Mouse (Mus musculus): ENCODE results near the gene Chd3.
"Not testable (repeated sequence)": the region's sequence is repeated elsewhere in the genome, so short reads cannot be mapped to it uniquely, and the experiment has no call there.

The Chd3 gene

DNA sequence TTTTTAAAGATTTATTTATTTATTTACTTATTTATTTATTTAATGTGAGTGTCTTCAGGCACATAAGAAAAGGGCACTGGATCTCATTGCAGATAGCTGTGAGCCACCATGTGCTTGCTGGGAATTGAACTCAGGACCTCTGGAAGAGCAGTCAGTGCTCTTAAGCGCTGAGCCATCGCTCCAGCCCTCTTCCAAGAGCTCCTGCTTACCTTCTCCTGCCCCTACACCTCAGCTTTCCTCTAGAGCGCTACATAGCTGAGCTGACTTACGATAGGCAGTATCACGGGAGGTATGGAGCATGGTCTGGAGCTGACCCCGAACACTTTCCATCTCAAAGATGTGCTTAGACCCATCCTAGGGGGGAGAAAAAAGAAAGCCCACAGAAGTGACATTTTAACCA, 47.6 kb downstream of the Chd3 start:
- no peak for DNase-seq

DNA sequence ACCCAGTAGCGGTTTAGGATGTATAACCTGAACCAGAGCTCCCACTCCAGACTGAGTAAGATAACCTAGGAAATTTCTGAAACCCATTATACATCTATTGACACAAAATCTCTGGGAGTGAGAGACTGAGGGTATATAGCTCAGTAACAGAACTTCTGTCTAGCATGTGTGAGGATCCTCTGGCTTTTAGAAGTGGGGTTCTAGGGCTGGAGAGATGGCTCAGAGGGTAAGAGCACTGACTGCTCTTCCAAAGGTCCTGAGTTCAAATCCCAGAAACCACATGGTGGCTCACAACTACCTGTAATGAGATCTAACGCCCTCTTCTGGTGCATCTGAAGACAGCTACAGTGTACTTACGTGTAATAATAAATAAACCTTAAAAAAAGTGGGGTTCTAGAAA, 51.2 kb downstream of the Chd3 start:
- DNase-seq: not testable (repeated sequence)

DNA sequence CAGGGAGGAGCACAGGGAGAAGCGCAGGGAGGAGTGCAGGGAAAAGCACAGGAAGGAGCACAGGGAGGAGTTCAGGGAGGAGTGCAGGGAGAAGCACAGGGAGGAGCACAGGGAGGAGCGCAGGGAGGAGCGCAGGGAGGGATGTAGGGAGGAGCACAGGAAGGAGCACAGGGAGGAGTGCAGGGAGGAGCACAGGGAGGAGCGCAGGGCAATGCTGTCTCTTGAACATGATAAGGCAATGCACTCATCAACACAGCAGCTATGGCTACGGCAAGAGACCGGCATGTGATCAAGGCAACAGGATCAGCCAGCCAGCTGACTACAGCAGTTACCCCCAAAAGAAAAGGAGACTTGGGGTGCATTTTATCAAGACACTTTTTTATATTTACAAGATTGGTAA, 52.8 kb downstream of the Chd3 start:
- no peak for DNase-seq

DNA sequence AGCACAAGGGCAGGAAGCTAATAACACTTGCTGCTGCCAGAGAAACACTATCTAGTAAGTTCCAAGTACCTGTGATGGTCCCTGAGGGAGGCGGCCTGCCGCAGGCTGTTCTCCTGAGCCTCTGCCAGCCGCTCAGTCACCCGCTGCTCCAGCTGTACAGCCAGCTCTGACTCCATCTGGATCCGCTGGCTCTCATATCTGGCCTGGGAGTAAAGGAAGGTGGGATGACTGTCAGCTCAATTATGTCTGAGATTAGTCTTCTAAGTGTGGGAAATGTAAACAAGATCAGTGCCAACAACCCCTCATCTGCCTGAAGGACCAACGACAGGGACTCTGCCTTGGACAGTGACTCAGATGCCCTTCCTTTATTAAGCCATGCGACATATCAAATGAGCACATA, 57.9 kb downstream of the Chd3 start:
- no peak for DNase-seq

DNA sequence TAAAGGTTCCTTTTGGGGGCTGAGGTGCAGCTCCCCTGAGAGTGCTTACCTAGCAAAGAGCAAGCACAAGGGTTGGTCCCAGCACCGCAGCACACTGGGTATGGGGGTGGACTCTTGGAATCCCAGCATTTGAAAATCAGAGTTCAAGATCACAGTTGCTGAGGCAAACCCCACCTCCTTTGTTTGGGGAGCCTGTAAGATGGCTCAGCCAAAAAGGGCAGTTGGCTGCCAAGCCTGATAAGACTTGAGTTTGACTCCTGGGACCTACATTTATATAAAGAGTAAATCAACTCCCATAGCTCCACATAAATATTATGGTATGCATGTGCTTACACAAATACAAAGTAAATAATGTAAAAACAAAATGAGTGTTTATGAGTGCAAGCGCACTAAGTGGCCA, 63.2 kb downstream of the Chd3 start:
- DNase-seq: no peak

DNA sequence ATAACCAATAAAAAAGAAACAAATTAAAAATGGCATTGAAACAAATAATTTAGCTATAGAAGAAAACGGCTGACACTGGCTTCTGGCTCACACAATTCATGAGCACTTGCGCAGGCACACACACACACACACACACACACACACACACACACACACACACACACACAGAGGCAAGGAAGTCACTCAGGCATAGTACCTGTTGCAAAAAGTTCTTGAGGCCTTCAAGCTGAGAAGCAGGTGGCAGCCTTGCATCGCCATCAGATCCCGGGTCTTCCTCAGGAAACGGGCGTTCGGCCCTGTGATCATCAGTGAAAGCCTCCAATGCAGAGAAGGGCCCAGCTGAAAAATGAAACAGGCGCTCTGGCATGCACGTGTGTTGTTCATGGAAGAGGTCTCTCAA, 63.9 kb downstream of the Chd3 start:
- DNase-seq: no peak

DNA sequence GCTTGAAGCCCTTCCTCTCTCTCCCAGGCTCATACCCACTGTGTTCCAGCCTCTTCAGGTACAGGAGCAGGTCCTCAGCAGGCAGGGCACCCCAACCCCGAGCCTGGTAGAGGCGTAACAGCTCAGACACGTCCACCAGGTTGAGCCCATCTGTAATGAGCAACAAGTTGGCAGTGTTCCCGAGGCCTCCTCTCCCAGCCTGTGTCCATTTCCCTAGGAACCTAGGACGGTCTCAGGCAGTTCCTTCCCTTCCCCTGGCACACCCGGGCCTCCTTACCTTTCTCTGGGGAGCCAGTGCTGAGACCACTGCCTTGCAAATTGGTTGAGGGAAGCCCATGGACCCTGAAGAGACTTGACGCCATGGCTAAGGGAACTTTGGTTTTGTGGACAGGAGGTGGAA, 66.4 kb downstream of the Chd3 start:
- no peak for DNase-seq

DNA sequence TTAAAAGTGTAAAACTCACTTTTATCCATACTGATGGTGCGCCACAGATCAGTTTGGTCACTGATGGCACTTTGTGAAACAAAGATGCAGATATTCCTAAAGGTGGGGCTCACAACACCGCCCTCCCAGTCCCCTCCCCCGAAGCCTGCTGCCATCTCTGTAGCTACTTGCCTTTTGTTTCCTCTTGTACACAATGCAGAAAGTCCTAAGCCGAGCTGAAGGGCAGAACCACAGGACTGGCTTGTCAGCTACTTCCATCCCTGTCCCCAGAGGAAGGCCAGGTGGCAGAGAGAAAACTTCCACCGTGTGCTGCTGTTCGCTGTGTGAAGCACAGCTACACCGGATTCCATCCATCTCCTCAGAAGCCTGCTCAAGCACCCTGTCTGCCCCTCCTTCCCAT, 71.0 kb downstream of the Chd3 start:
- no peak for DNase-seq

DNA sequence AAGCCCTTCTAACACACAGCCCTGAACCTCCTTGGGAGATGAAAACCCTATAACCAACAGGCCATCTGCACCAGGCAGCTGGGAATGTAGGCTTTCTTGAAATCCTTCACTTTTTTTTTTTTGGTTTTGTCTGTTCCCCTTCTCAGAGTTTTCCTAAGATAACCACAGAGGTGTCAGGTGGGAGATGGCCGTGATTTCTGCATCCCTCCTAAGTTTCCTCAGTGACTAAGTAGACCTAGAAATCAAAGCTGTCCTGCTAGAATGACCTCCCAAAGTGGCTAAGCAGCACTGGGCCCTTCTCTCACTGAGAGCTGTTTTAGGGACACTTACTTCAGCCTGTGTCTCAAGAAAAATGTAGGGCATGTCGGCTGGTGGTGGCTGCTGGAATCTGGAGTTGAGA, 71.4 kb downstream of the Chd3 start:
- no peak for DNase-seq

DNA sequence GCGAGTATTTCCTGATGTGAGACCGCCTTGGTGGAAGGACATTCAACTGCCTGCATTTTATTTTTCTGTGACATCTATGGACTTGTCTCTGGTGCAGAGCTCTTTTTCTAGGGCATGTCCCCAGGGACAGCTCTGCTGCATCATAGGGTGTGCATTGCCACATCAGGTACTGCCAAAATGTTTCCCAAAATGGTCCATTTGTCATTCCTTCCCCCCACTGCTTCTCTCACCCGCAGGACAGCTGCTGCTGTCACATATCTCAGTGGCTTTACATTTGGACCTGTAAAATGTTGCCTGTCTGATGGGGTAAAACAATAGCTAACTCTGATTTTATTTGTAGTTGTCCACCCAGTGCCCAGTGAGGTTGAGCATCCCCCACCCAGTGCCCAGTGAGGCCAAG, 73.9 kb downstream of the Chd3 start:
- DNase-seq: no peak
